Mouse (Mus musculus) E14TG2a.4 (cell line): ENCODE measurements around the gene Tnfrsf21.

ENCODE experiments used
- H3K27me3 ChIP-seq: 2 replicates; pipeline ENCODE4 v1.6.1; 2014; ENCODE audit warnings: low read length, control low read depth; ENCODE audit not compliant: insufficient read depth
- H3K36me3 ChIP-seq: 2 replicates; pipeline ENCODE4 v1.6.1; 2014; ENCODE audit warnings: low read length, control low read depth; ENCODE audit not compliant: insufficient read depth
- H3K4me1 ChIP-seq: replicated peaks from 2 replicates; pipeline ENCODE4 v1.6.1; 2014; ENCODE audit warnings: low read depth, low read length, control low read depth
- H3K4me3 ChIP-seq: replicated peaks from 2 replicates; pipeline ENCODE4 v1.5.1; 2014; ENCODE audit warnings: mild to moderate bottlenecking, low read length
- H3K9me3 ChIP-seq: 2 replicates; pipeline ENCODE4 v1.6.1; 2014; ENCODE audit warnings: low read length, control low read depth
- CTCF ChIP-seq: conservative IDR thresholded peaks from 2 replicates; pipeline ENCODE4 v1.5.1; 2014; ENCODE audit warnings: low read length
- NANOG ChIP-seq: IDR thresholded peaks from 2 replicates; pipeline ENCODE4 v1.6.1; 2014; ENCODE audit warnings: borderline replicate concordance, low read length, mixed read lengths
- POU5F1 ChIP-seq: IDR thresholded peaks from 2 replicates; pipeline ENCODE4 v1.6.1; 2014; ENCODE audit warnings: low read length, borderline replicate concordance

Gene Tnfrsf21

DNA sequence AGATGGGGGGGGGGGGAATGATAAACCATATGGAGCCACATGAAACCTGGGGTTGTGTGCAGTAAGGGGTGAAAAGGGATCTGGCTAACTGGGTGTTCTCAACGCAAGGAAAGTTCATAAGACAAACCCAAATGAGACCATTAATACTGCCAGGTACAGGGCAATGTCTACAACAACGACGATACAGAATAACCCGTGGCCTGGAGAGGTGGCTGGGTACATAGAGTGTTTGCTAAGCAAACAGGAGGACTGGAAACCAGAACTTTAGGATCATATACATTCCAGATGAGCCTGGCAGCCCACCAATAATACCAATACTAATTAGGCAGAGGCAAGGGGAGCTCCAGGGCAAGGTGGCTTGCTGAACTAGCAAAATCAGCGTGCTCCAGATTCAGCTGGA lies 91.0 kb downstream of the Tnfrsf21 start:
- peaks cover 5% of the 10 kb centered on the region; the same call in 1 of the 2 replicates for H3K27me3 ChIP-seq
- no peak for TF ChIP-seq CTCF
- TF ChIP-seq POU5F1, result no peak
- TF ChIP-seq NANOG, result no peak
- H3K9me3 ChIP-seq, result no peaks in the 10 kb centered on the region
- no peaks in the 10 kb centered on the region for H3K4me1 ChIP-seq
- H3K36me3 ChIP-seq, result no peaks in the 10 kb centered on the region
- H3K4me3 ChIP-seq, result no peak overlapping the region

DNA sequence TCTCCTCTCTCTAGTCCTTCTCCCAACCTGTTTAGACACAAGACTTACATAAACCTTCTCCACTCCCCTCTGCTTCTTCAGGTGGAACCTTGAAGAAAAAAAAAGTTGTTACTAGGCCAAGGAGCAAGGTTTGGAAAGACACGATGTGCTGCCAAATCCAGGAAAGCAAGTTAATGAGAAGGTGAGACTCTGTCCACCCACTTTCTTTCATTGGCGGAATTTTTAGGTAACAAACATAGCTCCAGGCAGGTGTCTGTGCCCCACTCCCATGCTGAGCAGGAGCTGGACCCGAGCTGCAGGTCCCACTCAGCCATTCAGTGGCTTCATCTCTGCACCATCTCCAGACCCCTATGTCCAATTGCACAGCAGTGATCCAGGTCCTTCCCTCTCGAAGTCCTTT lies 93.1 kb downstream of the Tnfrsf21 start:
- TF ChIP-seq POU5F1 (no peak), NANOG (no peak), CTCF (no peak)

DNA sequence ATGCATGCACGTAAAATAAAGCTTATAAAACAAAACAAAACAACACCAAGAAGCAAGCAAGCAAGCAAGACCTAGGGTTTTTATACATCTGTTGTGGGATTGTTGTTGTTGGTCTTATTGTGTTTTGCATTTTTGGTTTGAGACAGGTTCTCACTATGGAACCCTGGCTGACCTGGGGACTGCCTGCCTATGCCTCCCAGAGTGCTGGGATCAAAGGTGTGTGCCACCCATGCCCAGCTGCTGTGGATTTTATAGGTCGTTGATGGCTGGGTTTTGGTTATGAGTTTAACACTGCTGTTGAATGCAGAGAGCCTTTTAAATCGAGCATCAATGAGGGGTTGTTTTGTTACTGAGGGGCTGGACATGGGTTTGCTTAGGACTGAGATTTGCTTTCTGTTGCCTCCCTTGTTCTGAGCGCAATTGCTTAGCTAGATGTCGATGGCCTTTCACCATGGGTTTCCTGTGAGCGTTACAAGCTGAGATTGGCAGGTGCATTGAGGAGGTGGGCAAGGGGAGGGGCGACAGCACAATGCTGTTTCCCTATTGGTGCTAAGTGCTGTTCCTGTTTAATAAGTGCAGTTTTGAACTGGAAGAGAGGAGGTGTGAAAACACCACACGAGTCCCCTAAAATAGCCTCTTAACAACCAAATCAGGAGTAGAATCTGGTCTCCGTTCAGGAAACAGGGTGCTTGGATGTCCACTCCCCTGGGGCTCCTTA lies 94.0 kb downstream of the Tnfrsf21 start:
- TF ChIP-seq NANOG (no peak), POU5F1 (no peak), CTCF (no peak)
- Histone ChIP-seq H3K4me1 (no peaks in the 10 kb centered on the region), H3K36me3 (no peaks in the 10 kb centered on the region), H3K27me3 (peaks cover 1% of the 10 kb centered on the region; the same call in 1 of the 2 replicates), H3K9me3 (no peaks in the 10 kb centered on the region), H3K4me3 (no peak overlapping the region)

More for the DNA sequence above, 93.1 kb downstream of the Tnfrsf21 start:
- Histone ChIP-seq H3K4me1 (no peaks in the 10 kb centered on the region), H3K27me3 (peaks cover 5% of the 10 kb centered on the region; the same call in 1 of the 2 replicates), H3K4me3 (no peak overlapping the region), H3K9me3 (no peaks in the 10 kb centered on the region), H3K36me3 (no peaks in the 10 kb centered on the region)

DNA sequence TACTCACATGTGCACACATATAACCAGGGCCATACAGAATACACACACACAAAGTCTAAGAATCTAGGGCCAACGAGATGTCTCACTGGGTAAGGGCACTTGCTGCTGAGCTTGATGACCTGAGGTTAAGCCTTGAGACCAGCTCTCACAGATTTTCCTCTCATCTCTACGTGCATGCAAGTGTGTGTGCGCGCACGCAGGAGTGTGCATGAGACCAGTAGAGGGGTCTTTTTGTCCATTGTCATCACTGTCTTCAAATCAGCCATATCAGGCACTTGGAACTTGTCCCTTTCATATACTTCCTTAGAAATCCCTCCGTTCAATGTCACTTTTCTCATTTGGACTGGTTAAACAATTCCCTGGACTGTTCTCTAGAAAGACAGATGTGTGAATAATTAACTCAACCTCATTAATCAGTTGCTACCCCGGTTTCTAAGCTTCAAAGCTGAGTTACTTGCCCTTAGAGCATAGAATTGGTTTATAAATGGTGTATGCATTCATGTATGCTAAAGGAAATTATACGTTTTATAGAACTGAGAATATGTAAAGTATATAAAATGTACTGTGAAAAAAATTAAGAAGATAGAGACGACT lies 97.1 kb downstream of the Tnfrsf21 start:
- H3K27me3 ChIP-seq, result no peaks in the 10 kb centered on the region; the same call in 1 of the 2 replicates
- TF ChIP-seq NANOG, result no peak
- H3K4me3 ChIP-seq, result no peak overlapping the region
- no peaks in the 10 kb centered on the region for H3K9me3 ChIP-seq
- no peaks in the 10 kb centered on the region for H3K4me1 ChIP-seq
- H3K36me3 ChIP-seq, result no peaks in the 10 kb centered on the region

DNA sequence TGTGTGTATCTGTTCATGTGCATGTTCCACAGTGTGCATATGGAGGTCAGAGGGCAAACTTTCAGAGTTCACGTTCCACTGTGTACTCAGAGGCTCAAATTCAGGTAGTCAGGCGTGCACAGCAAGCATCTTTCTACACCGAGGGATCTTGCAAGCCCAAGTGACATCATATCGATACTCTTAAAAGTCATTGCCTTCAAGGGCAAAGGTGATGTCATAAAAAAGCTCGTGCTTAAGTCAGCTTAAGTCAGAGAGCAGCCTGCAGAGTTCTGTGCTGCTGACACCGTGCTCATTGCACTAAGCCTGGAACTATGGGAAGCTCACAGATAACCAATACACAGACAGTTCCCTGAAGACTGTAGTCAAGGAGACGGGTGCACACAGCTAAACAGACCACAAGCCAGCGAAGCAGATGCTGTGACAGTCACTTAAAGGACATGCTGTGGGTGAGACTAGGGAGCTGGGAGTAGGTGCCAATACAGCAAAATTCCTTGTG lies 97.8 kb downstream of the Tnfrsf21 start:
- peaks cover 4% of the 10 kb centered on the region for H3K27me3 ChIP-seq
- TF ChIP-seq NANOG (no peak), CTCF (no peak)
- H3K9me3 ChIP-seq, result no peaks in the 10 kb centered on the region
- no peak overlapping the region for H3K4me3 ChIP-seq
- H3K4me1 ChIP-seq, result peaks cover under 1% of the 10 kb centered on the region
- H3K36me3 ChIP-seq, result no peaks in the 10 kb centered on the region

DNA sequence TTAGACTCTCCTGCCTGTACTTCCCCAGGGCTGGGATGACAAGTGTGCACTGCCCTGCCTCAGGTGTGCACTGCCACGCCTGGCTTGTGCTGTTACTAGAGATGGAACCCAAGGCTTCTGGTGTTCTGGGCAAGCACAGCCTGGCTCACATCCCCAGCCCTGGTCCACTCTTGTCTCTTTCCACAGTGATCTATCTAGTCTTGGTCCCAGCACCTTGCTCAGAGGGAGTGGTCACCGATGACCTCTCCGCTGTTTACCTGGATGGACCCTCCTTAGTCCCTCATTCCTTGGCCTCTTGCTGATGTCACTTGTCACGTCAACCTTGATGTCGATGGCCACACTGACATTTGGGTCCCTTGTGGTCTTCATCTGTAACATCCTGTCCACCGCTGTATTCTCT lies 98.6 kb downstream of the Tnfrsf21 start:
- no peaks in the 10 kb centered on the region for H3K36me3 ChIP-seq
- H3K4me1 ChIP-seq, result peaks cover 9% of the 10 kb centered on the region
- peaks cover 4% of the 10 kb centered on the region for H3K27me3 ChIP-seq
- H3K4me3 ChIP-seq, result no peak overlapping the region
- no peaks in the 10 kb centered on the region for H3K9me3 ChIP-seq
- TF ChIP-seq NANOG, result no peak
- no peak for TF ChIP-seq POU5F1
- no peak for TF ChIP-seq CTCF

DNA sequence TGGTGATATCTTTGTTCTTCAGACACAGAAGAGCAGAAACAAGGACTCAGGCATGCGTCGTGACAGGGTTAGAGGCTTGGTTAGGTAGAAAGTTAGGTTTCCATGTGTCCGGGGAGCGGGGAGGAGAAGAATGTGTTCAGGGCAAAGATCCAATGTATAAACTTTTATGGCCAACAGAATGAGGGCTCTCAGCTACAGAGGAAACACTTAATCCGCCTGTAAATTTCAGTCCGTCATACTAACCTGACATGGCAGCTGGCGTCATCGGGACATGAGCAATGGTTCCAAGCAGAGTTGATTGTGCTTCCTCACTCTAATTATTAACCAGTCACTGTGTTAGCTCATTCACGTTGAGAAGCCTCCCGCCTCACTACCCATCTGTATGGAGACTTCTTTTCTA lies 100.4 kb downstream of the Tnfrsf21 start:
- Histone ChIP-seq H3K4me3 (no peak overlapping the region), H3K9me3 (no peaks in the 10 kb centered on the region), H3K27me3 (peaks cover 4% of the 10 kb centered on the region; the same call in 1 of the 2 replicates), H3K36me3 (no peaks in the 10 kb centered on the region), H3K4me1 (peaks cover 10% of the 10 kb centered on the region)
- TF ChIP-seq CTCF, result no peak
- no peak for TF ChIP-seq NANOG

DNA sequence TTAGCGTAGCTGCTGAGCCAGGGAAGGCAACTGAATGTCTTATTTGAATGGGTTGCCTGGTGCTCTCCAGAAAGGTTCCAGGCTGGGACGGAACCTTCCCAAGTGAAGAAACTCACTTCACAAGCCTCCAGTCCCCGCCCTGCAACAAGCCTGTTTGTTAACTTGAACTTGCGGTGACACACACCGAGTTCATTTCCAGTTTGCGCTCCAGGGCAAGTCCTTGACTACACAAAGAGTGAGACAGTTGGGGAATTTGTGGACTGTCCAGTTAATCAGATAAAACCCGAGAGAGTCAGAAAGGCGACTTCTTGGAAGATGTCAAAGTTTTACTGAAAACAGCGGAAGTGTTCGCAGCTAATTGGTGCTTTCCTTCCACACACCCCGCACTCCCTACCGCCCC lies 103.1 kb downstream of the Tnfrsf21 start:
- TF ChIP-seq NANOG (no peak), POU5F1 (no peak), CTCF (no peak)
- Histone ChIP-seq H3K4me3 (no peak overlapping the region), H3K27me3 (peaks cover 4% of the 10 kb centered on the region; the same call in 1 of the 2 replicates), H3K4me1 (peaks cover 10% of the 10 kb centered on the region), H3K36me3 (no peaks in the 10 kb centered on the region), H3K9me3 (no peaks in the 10 kb centered on the region)
